Mouse (Mus musculus): Measurements from ENCODE around the gene Snx21. TPM values are rescaled to one million over a fixed set of nuclear protein-coding genes. Genes with fewer than 3 reads are reported as not detected.

The Snx21 gene
- total RNA-seq (2012; rRNA removed) (3.8 and 4.0 TPM in 2 replicates), polyA plus RNA-seq (2012; ENCODE audit: insufficient read depth in 1 of 2, insufficient read length in 2 of 2, low read depth in 1 of 2, low replicate concordance in 2 of 2, missing spikeins in 1 of 2) (1 to 10 TPM in 1 of 2 experiments, not detected in 1; 7.7 TPM)

DNA sequence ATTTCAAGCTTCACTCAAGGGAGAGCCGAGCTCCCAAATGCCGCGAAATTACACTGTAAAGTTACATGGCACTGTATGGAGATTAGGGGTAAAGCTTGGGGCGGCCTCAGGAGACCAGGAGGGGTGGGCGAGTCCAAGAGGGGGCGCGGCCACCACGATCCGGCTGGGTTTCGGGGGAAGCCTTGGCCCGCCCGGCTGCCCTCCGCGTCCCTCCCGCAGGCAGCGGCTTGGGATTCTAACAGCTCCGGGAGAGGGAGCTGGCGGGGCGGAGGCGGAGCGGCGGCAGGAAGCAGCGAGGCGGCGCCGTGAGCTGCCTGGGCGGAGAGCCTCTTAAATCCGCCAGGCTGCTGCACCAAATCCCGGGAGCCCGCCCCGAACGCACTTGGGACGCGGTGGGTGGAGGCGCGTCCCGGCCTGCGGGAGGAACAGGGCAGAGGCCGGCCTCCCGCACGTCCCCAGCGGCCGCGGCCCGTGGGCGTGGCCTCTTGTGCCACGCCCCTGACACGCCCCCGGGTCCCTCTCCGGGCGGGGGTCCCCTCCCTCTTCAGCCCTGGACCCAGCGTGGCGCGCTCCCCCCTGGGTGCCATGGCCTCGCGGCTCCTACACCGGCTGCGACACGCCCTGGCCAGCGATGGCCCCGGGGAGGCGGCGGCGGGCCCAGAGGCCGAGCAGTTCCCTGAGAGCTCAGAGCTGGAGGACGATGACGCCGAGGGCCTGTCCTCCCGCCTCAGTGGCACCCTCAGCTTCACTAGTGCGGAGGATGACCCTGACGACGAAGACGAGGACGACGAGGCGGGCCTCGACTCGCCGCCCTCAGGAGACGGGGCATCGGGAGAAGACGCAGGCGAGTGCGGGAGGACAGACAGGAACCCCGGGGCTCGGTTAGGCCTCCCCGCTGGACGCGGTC, at the start of gene Snx21:
Snx21 (plus strand) TSS at position 343 of the 907 bp plus-strand sequence.
- peak; percentile 84 for DNase-seq (ENCODE audit: low read depth, low spot score)
- Histone ChIP-seq H3K27ac (ENCODE audit: control insufficient read depth, low read depth, low read length) (peak within 1 kb of the TSS; percentile 13), H3K9ac (ENCODE audit: control insufficient read depth, low read depth, low read length, poor library complexity, severe bottlenecking) (peak within 1 kb of the TSS; percentile 66), H3K79me2 (ENCODE audit: control insufficient read depth, insufficient read depth, low read length, poor library complexity) (no peaks in the 10 kb centered on the region; the same call in 1 of the 2 replicates), H3K27me3 (ENCODE audit: control insufficient read depth in 1 of 2, insufficient read depth in 2 of 2, low read length in 2 of 2) (no peaks in the 10 kb centered on the region), H3K9me3 (replicated peaks; ENCODE audit: insufficient read depth, low read length) (no peaks in the 10 kb centered on the region), H3K4me3 (ENCODE audit: control insufficient read depth in 1 of 2, insufficient read depth in 1 of 2, low read depth in 2 of 2, low read length in 2 of 2) (peak within 1 kb of the TSS; percentile 63 to 88), H3K36me3 (ENCODE audit: control insufficient read depth in 1 of 2, insufficient read depth in 2 of 2, low read length in 2 of 2) (peaks cover 0 to 5% of the 10 kb centered on the region in 2 experiments; a peak in 1 of 4 replicates), H3K4me1 (ENCODE audit: control insufficient read depth in 1 of 2, insufficient read depth in 2 of 2, low read length in 2 of 2) (peaks cover 3 to 9% of the 10 kb centered on the region in 2 experiments; a peak in 3 of 4 replicates)
- no peak for TF ChIP-seq MAFK (IDR thresholded peaks at IDR 0.05; ENCODE audit: borderline replicate concordance, low read depth, low read length)
- TF ChIP-seq TCF12 (IDR thresholded peaks at IDR 0.05; ENCODE audit: low read depth, low read length), result no peak
- no peak for TF ChIP-seq MEF2A (IDR thresholded peaks at IDR 0.05; ENCODE audit: extremely low read depth, insufficient replicate concordance, low read depth, low read length, poor library complexity, severe bottlenecking)
- TF ChIP-seq ZMIZ1 (IDR thresholded peaks at IDR 0.05; ENCODE audit: low read depth, low read length), result no peak
- no peak for TF ChIP-seq ZKSCAN1 (IDR thresholded peaks at IDR 0.05; ENCODE audit: low read depth, low read length)
- peak; percentile 35; the same call in 1 of the 2 replicates for TF ChIP-seq ETS1 (IDR thresholded peaks at IDR 0.05; ENCODE audit: low read depth, low read length)
- no peak for TF ChIP-seq USF2 (IDR thresholded peaks at IDR 0.05; ENCODE audit: borderline replicate concordance in 1 of 2, insufficient read depth in 1 of 2, low read depth in 1 of 2, low read length in 2 of 2)
- peak; percentile 36 for TF ChIP-seq SIN3A (IDR thresholded peaks at IDR 0.05; ENCODE audit: low read length)
- no peak; the same call in 1 of the 2 replicates for TF ChIP-seq MXI1 (IDR thresholded peaks at IDR 0.05; ENCODE audit: low read depth, low read length)
- no peak for TF ChIP-seq ZNF384 (IDR thresholded peaks at IDR 0.05; ENCODE audit: low read depth, low read length)
- TF ChIP-seq TAL1 (IDR thresholded peaks at IDR 0.05; ENCODE audit: low read length), result no peak
- 0 out of 2 replicates have a peak, but pooled peaks have one; percentile 48 for TF ChIP-seq MAZ (IDR thresholded peaks at IDR 0.05; ENCODE audit: low read depth, low read length)
- peak in 1 of 2 experiments; percentile 39; a peak in 1 of 4 replicates for TF ChIP-seq POLR2A (IDR thresholded peaks at IDR 0.05; ENCODE audit: control insufficient read depth in 1 of 2, insufficient read depth in 1 of 2, low read depth in 1 of 2, low read length in 2 of 2, poor library complexity in 1 of 2)
- peak in 1 of 3 experiments; percentile 19; a peak in 2 of 6 replicates for TF ChIP-seq CTCF (IDR thresholded peaks at IDR 0.05 in 2 of 3, conservative IDR thresholded peaks at IDR 0.05 in 1 of 3; ENCODE audit: control insufficient read depth in 1 of 3, insufficient read depth in 1 of 3, low read depth in 2 of 3, low read length in 3 of 3, poor library complexity in 1 of 3, severe bottlenecking in 1 of 3)
- TF ChIP-seq RCOR1 (IDR thresholded peaks at IDR 0.05; ENCODE audit: low read depth, low read length), result 0 out of 2 replicates have a peak, but pooled peaks have one; percentile 24
- TF ChIP-seq E2F4 (IDR thresholded peaks at IDR 0.05; ENCODE audit: borderline replicate concordance, low read depth, low read length), result no peak
- no peak for TF ChIP-seq GABPA (IDR thresholded peaks at IDR 0.05; ENCODE audit: low read depth, low read length)
- 0 out of 2 replicates have a peak, but pooled peaks have one; percentile 71 for TF ChIP-seq UBTF (IDR thresholded peaks at IDR 0.05; ENCODE audit: borderline replicate concordance, insufficient read depth, low read depth, low read length)
- no peak for TF ChIP-seq ZC3H11A (IDR thresholded peaks at IDR 0.05; ENCODE audit: low read depth, low read length)
- TF ChIP-seq RAD21 (IDR thresholded peaks at IDR 0.05; ENCODE audit: low read depth, low read length), result no peak
- no peak for TF ChIP-seq MYB (IDR thresholded peaks at IDR 0.05; ENCODE audit: low read depth, low read length)
- TF ChIP-seq HCFC1 (IDR thresholded peaks at IDR 0.05; ENCODE audit: low read depth, low read length), result peak; percentile 55; the same call in 1 of the 2 replicates
- no peak for TF ChIP-seq CHD2 (IDR thresholded peaks at IDR 0.05; ENCODE audit: low read length)
- no peak for TF ChIP-seq BHLHE40 (IDR thresholded peaks at IDR 0.05; ENCODE audit: borderline replicate concordance, low read depth, low read length)
- no peak; the same call in 1 of the 2 replicates for TF ChIP-seq NRF1 (IDR thresholded peaks at IDR 0.05; ENCODE audit: insufficient read depth, low read depth, low read length, poor library complexity, severe bottlenecking)
- TF ChIP-seq EP300 (IDR thresholded peaks at IDR 0.05; ENCODE audit: low read depth in 1 of 2, low read length in 2 of 2), result no peak
- no peak for TF ChIP-seq ELF1 (IDR thresholded peaks at IDR 0.05; ENCODE audit: low read depth, low read length)
- TF ChIP-seq CHD1 (IDR thresholded peaks at IDR 0.05; ENCODE audit: low read depth, low read length), result no peak
- TF ChIP-seq GATA1 (IDR thresholded peaks at IDR 0.05; ENCODE audit: low read depth, low read length), result no peak
- TF ChIP-seq MYC (IDR thresholded peaks at IDR 0.05; ENCODE audit: low read depth, low read length), result no peak
- TF ChIP-seq POLR2AphosphoS2 (IDR thresholded peaks at IDR 0.05; ENCODE audit: low read length), result no peak
- TF ChIP-seq NELFE (IDR thresholded peaks at IDR 0.05; ENCODE audit: low read depth, low read length), result no peak
- peak; percentile 44 for TF ChIP-seq MAX (IDR thresholded peaks at IDR 0.05; ENCODE audit: low read length)
- TF ChIP-seq SMC3 (IDR thresholded peaks at IDR 0.05; ENCODE audit: low read depth, low read length), result no peak
